Mouse (Mus musculus) heart, adult 2 months (tissue): ENCODE results near the gene Igsf9. TPM values are rescaled to one million over a fixed set of nuclear protein-coding genes. Genes with fewer than 3 reads are reported as not detected.

ENCODE experiments used
- DNase-seq, 2 experiments: peaks; one replicate each; pipeline ENCODE4 v3.0.0; 2021
- H3K27ac ChIP-seq: fragments of 200-600 bp; 2 replicates; pipeline ENCODE4 v1.8.1; 2022
- H3K27me3 ChIP-seq: fragments of 200-500 bp; 2 replicates; pipeline ENCODE4 v1.6.1; 2012; ENCODE audit warnings: mild to moderate bottlenecking, low read length, inconsistent platforms, mixed read lengths; ENCODE audit not compliant: control insufficient read depth, insufficient read depth
- H3K36me3 ChIP-seq: fragments of 200-500 bp; 2 replicates; pipeline ENCODE4 v1.6.1; 2012; ENCODE audit warnings: low read length, inconsistent platforms; ENCODE audit not compliant: control insufficient read depth, insufficient read depth
- H3K4me1 ChIP-seq: fragments of 200-500 bp; 2 replicates; pipeline ENCODE4 v1.6.1; 2011; ENCODE audit warnings: low read length; ENCODE audit not compliant: control insufficient read depth, insufficient read depth
- H3K4me3 ChIP-seq: fragments of 200-600 bp; 2 replicates; pipeline ENCODE4 v1.8.1; 2022
- H3K79me2 ChIP-seq: fragments of 200-500 bp; replicated peaks from 2 replicates; pipeline ENCODE4 v1.6.1; 2012; ENCODE audit warnings: mild to moderate bottlenecking, inconsistent platforms, low read length, moderate library complexity, mixed read lengths; ENCODE audit not compliant: control insufficient read depth, insufficient read depth
- H3K9ac ChIP-seq: fragments of 200-500 bp; 2 replicates; pipeline ENCODE4 v1.6.1; 2012; ENCODE audit warnings: low read depth, mild to moderate bottlenecking, control low read depth, inconsistent platforms, low read length, mixed read lengths
- CTCF ChIP-seq: fragments of 200-600 bp; IDR thresholded peaks from 2 replicates; pipeline ENCODE4 v1.8.1; 2022; ENCODE audit warnings: antibody characterized with exemption, mild to moderate bottlenecking, moderate library complexity
- EP300 ChIP-seq: fragments of 200-500 bp; IDR thresholded peaks from 2 replicates; pipeline ENCODE4 v1.6.1; 2011; ENCODE audit warnings: low read depth, low read length, control low read depth; ENCODE audit not compliant: insufficient read depth
- POLR2A ChIP-seq: fragments of 200-500 bp; IDR thresholded peaks from 2 replicates; pipeline ENCODE4 v1.6.1; 2011; ENCODE audit warnings: mild to moderate bottlenecking, low read depth, low read length, control low read depth; ENCODE audit not compliant: insufficient read depth
- WGBS: fragments of 180-500 bp; shearing (Covaris S2); methylation state at CpG from one replicate; pipeline ENCODE4 v1.1.7; 2018; 5-methylcytosine and 5-hydroxymethylcytosine counted together
- intact Hi-C: fragments of 180-260 bp; cut with DNase I; formaldehyde crosslinking; loops from one replicate; pipeline ENCODE4 v1.15.1; 2025
- polyA plus RNA-seq: library from polyadenylated mRNA; depleted of rRNA; stranded (reverse); fragments of >200 nt; gene quantifications from 2 replicates; pipeline ENCODE4 v1.2.3, GENCODE M21; 2012
- total RNA-seq, 2 experiments: library from RNA; stranded (reverse); gene quantifications; 2 replicates each; pipeline ENCODE4 v1.2.3; 2021

Igsf9 gene
- total and polyA plus RNA-seq, 3 experiments, result 0.36 to 3.8 (median 0.47) TPM

GRCm38 (mm10) chr1:172486651-172487050, 5.1 kb downstream of the Igsf9 start:
- H3K36me3 ChIP-seq, result no peaks in the 10 kb centered on the region
- no peak overlapping the region for H3K9ac ChIP-seq
- no peaks in the 10 kb centered on the region for H3K79me2 ChIP-seq
- WGBS, result 84% methylated on average over 5 of the region's 5 CpGs
- no peaks in the 10 kb centered on the region for H3K27me3 ChIP-seq
- H3K4me3 ChIP-seq, result no peak overlapping the region
- no peak for TF ChIP-seq CTCF
- TF ChIP-seq EP300, result no peak
- no peak for TF ChIP-seq POLR2A
- H3K27ac ChIP-seq, result no peak overlapping the region
- intact Hi-C loops, result loop anchor here (10.0 kb wide), 1 partner anchor 462 kb away; the partner anchor contains the start of gene Vangl2
- peaks cover 1% of the 10 kb centered on the region; the same call in 1 of the 2 replicates for H3K4me1 ChIP-seq
- no peak for DNase-seq

DNA sequence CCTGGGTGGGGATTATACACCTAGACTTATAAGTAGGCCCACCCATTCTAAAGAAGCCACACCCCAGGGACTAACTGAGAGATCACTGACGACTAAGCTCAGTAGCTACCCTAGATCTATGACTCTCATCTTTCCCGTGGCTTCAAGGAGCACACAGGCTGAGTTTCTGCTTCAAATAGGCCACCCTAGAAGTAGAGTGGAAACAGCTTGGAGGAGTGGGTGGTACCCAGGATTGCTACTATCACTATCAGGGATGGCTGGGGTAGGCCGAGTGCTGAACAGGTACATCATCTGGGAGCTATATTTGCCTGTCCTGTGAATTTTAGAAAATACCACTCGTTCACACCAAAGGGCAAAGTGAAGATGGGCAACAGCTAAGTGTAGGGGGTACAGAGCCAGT, 6.3 kb downstream of the Igsf9 start:
- TF ChIP-seq CTCF (no peak), EP300 (no peak), POLR2A (no peak)
- DNase-seq, result no peak

GRCm38 (mm10) chr1:172488831-172489230, 7.2 kb downstream of the Igsf9 start:
- Histone ChIP-seq H3K27me3 (no peaks in the 10 kb centered on the region), H3K4me1 (peaks cover 1% of the 10 kb centered on the region; the same call in 1 of the 2 replicates), H3K36me3 (no peaks in the 10 kb centered on the region), H3K9ac (no peak overlapping the region), H3K27ac (no peak overlapping the region), H3K4me3 (no peak overlapping the region), H3K79me2 (no peaks in the 10 kb centered on the region)
- intact Hi-C loops, result loop anchor here (10.0 kb wide), 1 partner anchor 464 kb away; the partner anchor contains the start of gene Vangl2
- TF ChIP-seq CTCF (no peak), POLR2A (no peak), EP300 (no peak)
- 73% methylated on average over 7 of the region's 7 CpGs for WGBS
- no peak for DNase-seq

More for the DNA sequence above, 6.3 kb downstream of the Igsf9 start:
- Histone ChIP-seq H3K4me3 (no peak overlapping the region), H3K79me2 (no peaks in the 10 kb centered on the region), H3K36me3 (no peaks in the 10 kb centered on the region), H3K9ac (no peak overlapping the region), H3K27me3 (no peaks in the 10 kb centered on the region), H3K27ac (no peak overlapping the region), H3K4me1 (peaks cover 1% of the 10 kb centered on the region; the same call in 1 of the 2 replicates)
- WGBS, result 87% methylated on average over 4 of the region's 4 CpGs
- intact Hi-C loops, result loop anchor here (10.0 kb wide), 1 partner anchor 463 kb away; the partner anchor contains the start of gene Vangl2

- 48% methylated on average over 12 of the region's 12 CpGs for WGBS
- Histone ChIP-seq H3K4me1 (peaks cover 1% of the 10 kb centered on the region; the same call in 1 of the 2 replicates), H3K4me3 (peak overlapping the region; percentile 45; the same call in 1 of the 2 replicates), H3K27ac (no peak overlapping the region; the same call in 1 of the 2 replicates), H3K27me3 (no peaks in the 10 kb centered on the region), H3K79me2 (no peaks in the 10 kb centered on the region), H3K36me3 (no peaks in the 10 kb centered on the region), H3K9ac (no peak overlapping the region)
- no peak for DNase-seq
- no peak for TF ChIP-seq POLR2A
- no peak for TF ChIP-seq CTCF
- TF ChIP-seq EP300, result no peak
- intact Hi-C loops, result loop anchor here (1.0 to 10.0 kb wide), 3 partner anchors 77 to 465 kb away; partner anchors contain the start of genes Dusp23 and Vangl2
Observed at GRCm38 (mm10) chr1:172489585-172490250, 8.1 kb downstream of the Igsf9 start.

DNA sequence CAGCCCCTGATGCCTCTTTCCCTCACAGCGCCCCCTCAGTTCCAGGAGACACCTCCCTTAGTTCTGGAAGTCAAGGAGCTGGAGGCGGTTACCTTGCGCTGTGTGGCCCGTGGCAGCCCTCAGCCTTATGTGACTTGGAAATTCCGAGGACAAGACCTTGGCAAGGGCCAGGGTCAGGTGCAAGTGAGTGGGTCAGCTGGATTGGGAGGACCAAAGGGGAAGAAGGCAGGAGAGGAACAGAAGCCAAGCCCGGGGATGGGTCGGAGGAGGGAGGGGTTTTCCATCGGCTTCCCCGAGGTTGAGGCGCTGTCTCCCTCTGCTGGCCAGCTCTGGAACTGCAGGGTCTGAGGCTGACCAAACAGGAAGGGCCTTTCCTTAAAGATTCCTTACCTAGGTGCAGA, 8.7 kb downstream of the Igsf9 start:
- no peak overlapping the region; the same call in 1 of the 2 replicates for H3K27ac ChIP-seq
- peak overlapping the region; percentile 12; the same call in 1 of the 2 replicates for H3K9ac ChIP-seq
- H3K36me3 ChIP-seq, result no peaks in the 10 kb centered on the region
- WGBS, result 5% methylated on average over 10 of the region's 10 CpGs
- H3K27me3 ChIP-seq, result no peaks in the 10 kb centered on the region
- H3K79me2 ChIP-seq, result no peaks in the 10 kb centered on the region
- H3K4me3 ChIP-seq, result peak overlapping the region; percentile 45
- peaks cover 1% of the 10 kb centered on the region; the same call in 1 of the 2 replicates for H3K4me1 ChIP-seq
- peak; percentile 85 to 96 for DNase-seq
- intact Hi-C loops, result loop anchor here (1.0 to 2.0 kb wide), 2 partner anchors 78 to 143 kb away; partner anchors contain the start of gene Dusp23
- TF ChIP-seq EP300, result peak; percentile 87
- no peak for TF ChIP-seq POLR2A
- TF ChIP-seq CTCF, result peak; percentile 99

GRCm38 (mm10) chr1:172492047-172492446, 10.5 kb downstream of the Igsf9 start:
- Histone ChIP-seq H3K4me3 (no peak overlapping the region), H3K4me1 (peaks cover 1% of the 10 kb centered on the region; the same call in 1 of the 2 replicates), H3K79me2 (no peaks in the 10 kb centered on the region), H3K9ac (no peak overlapping the region), H3K36me3 (no peaks in the 10 kb centered on the region), H3K27me3 (no peaks in the 10 kb centered on the region), H3K27ac (no peak overlapping the region)
- no peak for DNase-seq
- no peak for TF ChIP-seq CTCF
- TF ChIP-seq POLR2A, result no peak
- TF ChIP-seq EP300, result no peak
- intact Hi-C loops, result no loop called here
- 88% methylated on average over 8 of the region's 8 CpGs for WGBS
